Comparison of ENCODE assay signal across 27 mouse cellular contexts in the genomic region with DNA sequence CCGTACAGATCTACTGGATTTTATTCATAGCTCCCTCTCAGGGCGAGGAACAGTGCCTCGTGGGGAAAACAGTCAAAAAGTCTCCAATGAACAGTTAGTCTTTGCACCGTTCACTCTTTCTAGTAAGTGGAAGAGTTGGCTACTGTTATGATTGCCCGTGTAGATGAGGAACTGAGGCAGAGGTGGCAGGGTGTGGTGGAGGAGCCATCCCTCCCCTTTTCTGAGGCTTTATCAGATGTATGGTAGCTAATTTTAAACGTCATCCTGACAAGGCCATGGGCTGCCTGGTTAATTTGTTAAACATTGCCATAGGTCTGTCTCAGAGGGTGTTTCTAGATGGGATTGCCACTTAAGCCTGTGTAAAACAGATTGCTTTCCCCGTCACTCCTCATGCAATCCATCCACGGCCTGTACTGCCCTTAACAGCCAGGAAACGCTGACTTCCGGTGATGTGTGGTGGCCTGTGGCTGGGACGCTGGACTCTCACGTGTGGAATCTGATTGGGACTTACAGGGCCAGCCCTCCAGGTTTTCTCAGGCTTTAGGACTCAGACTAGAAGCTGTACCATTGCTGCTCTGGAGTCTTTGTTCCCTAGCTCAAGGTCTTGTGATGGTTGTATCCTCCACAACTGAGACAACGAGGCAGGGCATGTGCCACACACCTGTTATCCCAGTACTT.
DNase-seq lines count a peak whose midpoint lies in the region; ATAC-seq lines count a peak whose summit lies in the region.
"Had no signal": no experiment of that assay in that cellular context is flagged by ENCODE, and none has a peak within 500 bp of the region (broad histone marks: within the 10 kb centered on the region; RNA-seq: fewer than 3 reads in every experiment).

No protein-coding gene starts in this region.

- no peaks in the 10 kb centered on the region for H3K36me3 ChIP-seq in heart, embryonic 10.5 days
- H3K36me3 ChIP-seq: embryonic facial prominence, embryonic 15.5 days; forebrain, embryonic 12.5 days; liver, embryonic 12.5 days; midbrain, embryonic 15.5 days had no signal

- intact Hi-C loops in left cerebral cortex, postnatal 10 days (cut with DNase I): no loop called here

- ATAC-seq in hematopoietic stem cell, adult 5-6 weeks (replicated peaks in 1 of 2; ENCODE audit: insufficient read depth in 1 of 2, low FRiP score in 2 of 2, low TSS enrichment in 1 of 2, low read depth in 1 of 2, poor library complexity in 2 of 2, severe bottlenecking in 2 of 2): peak; percentile 15 to 23; a peak in 2 of 4 replicates
- ATAC-seq: forebrain, postnatal 0 days; hindbrain, embryonic 16.5 days; liver, embryonic 12.5 days; liver, postnatal 0 days; lung, postnatal 0 days; midbrain, embryonic 15.5 days had no signal

- peak overlapping the region; percentile 7; the same call in 1 of the 2 replicates for H3K27ac ChIP-seq in heart, embryonic 10.5 days
- H3K27ac ChIP-seq: embryonic facial prominence, embryonic 15.5 days; forebrain, embryonic 12.5 days; hindbrain, embryonic 10.5 days; layer of hippocampus, adult 2 months; left cerebral cortex, adult 2 months; liver, embryonic 12.5 days; macrophage; midbrain, embryonic 10.5 days; midbrain, embryonic 15.5 days had no signal

- no peaks in the 10 kb centered on the region for H3K27me3 ChIP-seq in heart, embryonic 10.5 days (ENCODE audit: insufficient read depth, poor library complexity, severe bottlenecking)
- H3K27me3 ChIP-seq: embryonic facial prominence, embryonic 15.5 days; forebrain, embryonic 12.5 days; liver, embryonic 12.5 days; midbrain, embryonic 15.5 days had no signal

- peaks cover 12% of the 10 kb centered on the region for H3K4me1 ChIP-seq in heart, embryonic 10.5 days

- no peak for DNase-seq in heart, embryonic 10.5 days (ENCODE audit: low spot score)
- no peak for DNase-seq in heart, postnatal 4 days
- peak; percentile 19 for DNase-seq in kidney, postnatal 14 days
- DNase-seq in kidney, adult 8-10 months: no peak
- no peak for DNase-seq in left cerebral cortex, postnatal 10 days (ENCODE audit: extremely low spot score in 1 of 2, low spot score in 2 of 2)
- DNase-seq in thymus, postnatal 0 days (ENCODE audit: low spot score): no peak
- DNase-seq: adrenal gland, postnatal 14 days; cerebellum, adult 11 months; cerebellum, adult 9-11 months; forebrain, postnatal 0 days; gastrocnemius, postnatal 10 days; liver, postnatal 0 days; right cerebral cortex, adult 18-20 months; spleen, adult 18-20 months; thymus, postnatal 36 days had no signal

- WGBS in heart, embryonic 10.5 days: 63% methylated on average over 13 of the region's 13 CpGs

- H3K9me3 ChIP-seq in heart, embryonic 10.5 days: no peaks in the 10 kb centered on the region
- H3K9me3 ChIP-seq: embryonic facial prominence, embryonic 15.5 days; forebrain, embryonic 12.5 days; hindbrain, embryonic 10.5 days; liver, embryonic 12.5 days; midbrain, embryonic 10.5 days; midbrain, embryonic 15.5 days had no signal

- H3K4me3 ChIP-seq in heart, embryonic 10.5 days: no peak overlapping the region
- H3K4me3 ChIP-seq: embryonic facial prominence, embryonic 15.5 days; forebrain, embryonic 12.5 days; hindbrain, embryonic 10.5 days; layer of hippocampus, adult 2 months; left cerebral cortex, adult 2 months; liver, embryonic 12.5 days; midbrain, embryonic 10.5 days; midbrain, embryonic 15.5 days had no signal
